Mouse (Mus musculus) myocyte (in vitro differentiated cells): ENCODE results near the gene Mapk14.

Experiments
- CEBPB ChIP-seq: IDR thresholded peaks from 2 replicates; pipeline ENCODE4 v1.6.1; 2011; ENCODE audit warnings: mild to moderate bottlenecking, moderate library complexity; ENCODE audit not compliant: poor library complexity, insufficient read depth, severe bottlenecking
- E2F4 ChIP-seq: IDR thresholded peaks from one replicate; pipeline ENCODE4 v1.6.1; 2011; ENCODE audit warnings: mild to moderate bottlenecking, control low read depth, moderate library complexity; ENCODE audit not compliant: insufficient read depth
- MAX ChIP-seq: IDR thresholded peaks from one replicate; pipeline ENCODE4 v1.6.1; 2011; ENCODE audit warnings: low read depth, mild to moderate bottlenecking, control low read depth
- MYOD1 ChIP-seq, 3 experiments: IDR thresholded peaks; one replicate each; pipeline ENCODE4 v1.6.1; 2011; ENCODE audit warnings: control low read depth in 2 of 3, low read depth in 2 of 3, mild to moderate bottlenecking in 2 of 3, moderate library complexity in 1 of 3; ENCODE audit not compliant: insufficient read length in 2 of 3, control insufficient read depth in 1 of 3
- POLR2A ChIP-seq: IDR thresholded peaks from one replicate; pipeline ENCODE4 v1.6.1; 2011; ENCODE audit warnings: low read depth, mild to moderate bottlenecking, control low read depth, moderate library complexity; ENCODE audit not compliant: insufficient read length
- TCF12 ChIP-seq: IDR thresholded peaks from one replicate; pipeline ENCODE4 v1.6.1; 2011; ENCODE audit warnings: mild to moderate bottlenecking, control low read depth; ENCODE audit not compliant: poor library complexity, insufficient read depth, severe bottlenecking
- TCF3 ChIP-seq: IDR thresholded peaks from one replicate; pipeline ENCODE4 v1.6.1; 2011; ENCODE audit warnings: low read depth, control low read depth; ENCODE audit not compliant: insufficient read length
- USF1 ChIP-seq: IDR thresholded peaks from one replicate; pipeline ENCODE4 v1.6.1; 2011; ENCODE audit warnings: low read depth, mild to moderate bottlenecking, control low read depth, moderate library complexity

DNA sequence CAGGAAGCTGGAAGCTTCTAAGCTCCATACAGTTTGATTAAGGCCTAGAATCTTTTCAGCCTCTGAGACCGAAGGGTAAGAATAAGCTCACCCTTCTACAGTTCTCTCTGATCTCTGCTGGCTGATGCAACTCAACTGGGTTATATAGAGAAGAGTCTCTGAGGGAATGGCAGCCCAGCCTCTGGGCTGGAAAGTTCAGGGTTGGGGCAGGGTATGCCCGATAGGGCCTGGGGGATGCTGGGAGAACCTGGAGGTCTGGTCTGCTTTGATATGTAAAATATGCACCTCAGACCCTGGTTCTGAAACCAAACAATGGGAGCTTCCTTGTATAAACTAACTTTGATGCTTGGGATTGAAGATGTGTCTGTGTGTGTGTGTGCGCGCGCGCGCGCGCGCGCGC lies 96.4 kb downstream of the Mapk14 start:
- TF ChIP-seq USF1 (no peak), MYOD1 (IDR thresholded peaks at IDR 0.05; ENCODE audit: control insufficient read depth in 1 of 3, insufficient read length in 2 of 3, low read depth in 2 of 3) (no peak), MAX (no peak), TCF12 (no peak), POLR2A (no peak), E2F4 (no peak), TCF3 (no peak), CEBPB (no peak)
